Mouse (Mus musculus): Measurements from ENCODE around the gene Gpat3. TPM values are rescaled to one million over a fixed set of nuclear protein-coding genes. Genes with fewer than 3 reads are reported as not detected.

The Gpat3 gene
- polyA plus RNA-seq, 1 experiment: 4.7 TPM

- Histone ChIP-seq H3K27me3 (ENCODE audit: control insufficient read depth, insufficient read depth, insufficient read length) (no peaks in the 10 kb centered on the region), H3ac (ENCODE audit: control insufficient read depth, insufficient read length) (no peak overlapping the region), H3K79me2 (ENCODE audit: control insufficient read depth, insufficient read depth) (no peaks in the 10 kb centered on the region), H3K36me3 (ENCODE audit: control insufficient read depth, insufficient read depth) (no peaks in the 10 kb centered on the region), H3K4me2 (ENCODE audit: low read depth) (no peak overlapping the region), H3K4me3 (no peak overlapping the region)
- TF ChIP-seq POLR2A (IDR thresholded peaks at IDR 0.05; ENCODE audit: insufficient read length, low read depth) (no peak), USF1 (IDR thresholded peaks at IDR 0.05; ENCODE audit: low read depth) (no peak), POLR2AphosphoS2 (IDR thresholded peaks at IDR 0.05; ENCODE audit: insufficient read length, low read depth) (no peak), CEBPB (IDR thresholded peaks at IDR 0.05; ENCODE audit: insufficient read depth, poor library complexity, severe bottlenecking) (no peak), E2F4 (IDR thresholded peaks at IDR 0.05; ENCODE audit: insufficient read depth) (no peak), MAX (IDR thresholded peaks at IDR 0.05; ENCODE audit: low read depth) (no peak), REST (IDR thresholded peaks at IDR 0.05; ENCODE audit: insufficient read depth, insufficient read length) (no peak), MYOG (IDR thresholded peaks at IDR 0.05; ENCODE audit: control insufficient read depth in 1 of 3, insufficient read depth in 1 of 3, insufficient read length in 2 of 3, low read depth in 2 of 3) (no peak), TCF3 (IDR thresholded peaks at IDR 0.05; ENCODE audit: insufficient read length, low read depth) (no peak), MYOD1 (IDR thresholded peaks at IDR 0.05; ENCODE audit: control insufficient read depth in 1 of 3, insufficient read length in 2 of 3, low read depth in 2 of 3) (no peak), SRF (IDR thresholded peaks at IDR 0.05; ENCODE audit: control insufficient read depth, insufficient read length, low read depth) (no peak), TCF12 (IDR thresholded peaks at IDR 0.05; ENCODE audit: insufficient read depth, poor library complexity, severe bottlenecking) (no peak)
These were observed 7.6 kb upstream of the Gpat3 start for GRCm38 (mm10) chr5:100837907-100838306.

- Histone ChIP-seq H3ac (ENCODE audit: control insufficient read depth, insufficient read length) (no peak overlapping the region), H3K4me3 (no peak overlapping the region)
These were observed 1.0 kb upstream of the Gpat3 start for GRCm38 (mm10) chr5:100844485-100844884.

GRCm38 (mm10) chr5:100845848-100846598, 510 bp downstream of the Gpat3 start:
- Histone ChIP-seq H3K27me3 (ENCODE audit: control insufficient read depth, insufficient read depth, insufficient read length) (no peaks in the 10 kb centered on the region), H3ac (ENCODE audit: control insufficient read depth, insufficient read length) (peak overlapping the region; percentile 94), H3K79me2 (ENCODE audit: control insufficient read depth, insufficient read depth) (no peaks in the 10 kb centered on the region), H3K36me3 (ENCODE audit: control insufficient read depth, insufficient read depth) (no peaks in the 10 kb centered on the region), H3K4me3 (peak overlapping the region; percentile 72), H3K4me2 (ENCODE audit: low read depth) (peak overlapping the region; percentile 94)
- no peak for TF ChIP-seq MYOG (IDR thresholded peaks at IDR 0.05; ENCODE audit: control insufficient read depth in 1 of 3, insufficient read depth in 1 of 3, insufficient read length in 2 of 3, low read depth in 2 of 3)
- no peak for TF ChIP-seq E2F4 (IDR thresholded peaks at IDR 0.05; ENCODE audit: insufficient read depth)
- peak; percentile 51 for TF ChIP-seq POLR2A (IDR thresholded peaks at IDR 0.05; ENCODE audit: insufficient read length, low read depth)
- TF ChIP-seq USF1 (IDR thresholded peaks at IDR 0.05; ENCODE audit: low read depth): no peak
- no peak for TF ChIP-seq TCF12 (IDR thresholded peaks at IDR 0.05; ENCODE audit: insufficient read depth, poor library complexity, severe bottlenecking)
- TF ChIP-seq SRF (IDR thresholded peaks at IDR 0.05; ENCODE audit: control insufficient read depth, insufficient read length, low read depth): no peak
- peak; percentile 77 for TF ChIP-seq CEBPB (IDR thresholded peaks at IDR 0.05; ENCODE audit: insufficient read depth, poor library complexity, severe bottlenecking)
- TF ChIP-seq POLR2AphosphoS2 (IDR thresholded peaks at IDR 0.05; ENCODE audit: insufficient read length, low read depth): no peak
- TF ChIP-seq MYOD1 (IDR thresholded peaks at IDR 0.05; ENCODE audit: control insufficient read depth in 1 of 3, insufficient read length in 2 of 3, low read depth in 2 of 3): peak in 1 of 3 experiments; percentile 12
- no peak for TF ChIP-seq MAX (IDR thresholded peaks at IDR 0.05; ENCODE audit: low read depth)

More at GRCm38 (mm10) chr5:100844485-100844884, 1.0 kb upstream of the Gpat3 start:
- Histone ChIP-seq H3K4me2 (ENCODE audit: low read depth) (no peak overlapping the region), H3K79me2 (ENCODE audit: control insufficient read depth, insufficient read depth) (no peaks in the 10 kb centered on the region), H3K36me3 (ENCODE audit: control insufficient read depth, insufficient read depth) (no peaks in the 10 kb centered on the region), H3K27me3 (ENCODE audit: control insufficient read depth, insufficient read depth, insufficient read length) (no peaks in the 10 kb centered on the region)
- no peak for TF ChIP-seq REST (IDR thresholded peaks at IDR 0.05; ENCODE audit: insufficient read depth, insufficient read length)
- no peak for TF ChIP-seq MAX (IDR thresholded peaks at IDR 0.05; ENCODE audit: low read depth)
- TF ChIP-seq SRF (IDR thresholded peaks at IDR 0.05; ENCODE audit: control insufficient read depth, insufficient read length, low read depth): no peak
- no peak for TF ChIP-seq TCF3 (IDR thresholded peaks at IDR 0.05; ENCODE audit: insufficient read length, low read depth)
- no peak for TF ChIP-seq CEBPB (IDR thresholded peaks at IDR 0.05; ENCODE audit: insufficient read depth, poor library complexity, severe bottlenecking)

- Histone ChIP-seq H3K4me2 (ENCODE audit: low read depth) (peak overlapping the region; percentile 94), H3K27me3 (ENCODE audit: control insufficient read depth, insufficient read depth, insufficient read length) (no peaks in the 10 kb centered on the region), H3K36me3 (ENCODE audit: control insufficient read depth, insufficient read depth) (no peaks in the 10 kb centered on the region), H3ac (ENCODE audit: control insufficient read depth, insufficient read length) (peak overlapping the region; percentile 94), H3K4me3 (peak overlapping the region; percentile 72), H3K79me2 (ENCODE audit: control insufficient read depth, insufficient read depth) (no peaks in the 10 kb centered on the region)
- TF ChIP-seq POLR2A (IDR thresholded peaks at IDR 0.05; ENCODE audit: insufficient read length, low read depth) (no peak), MYOD1 (IDR thresholded peaks at IDR 0.05; ENCODE audit: control insufficient read depth in 1 of 3, insufficient read length in 2 of 3, low read depth in 2 of 3) (no peak), E2F4 (IDR thresholded peaks at IDR 0.05; ENCODE audit: insufficient read depth) (no peak), SRF (IDR thresholded peaks at IDR 0.05; ENCODE audit: control insufficient read depth, insufficient read length, low read depth) (no peak), TCF3 (IDR thresholded peaks at IDR 0.05; ENCODE audit: insufficient read length, low read depth) (no peak), POLR2AphosphoS2 (IDR thresholded peaks at IDR 0.05; ENCODE audit: insufficient read length, low read depth) (no peak), CEBPB (IDR thresholded peaks at IDR 0.05; ENCODE audit: insufficient read depth, poor library complexity, severe bottlenecking) (no peak), MYOG (IDR thresholded peaks at IDR 0.05; ENCODE audit: control insufficient read depth in 1 of 3, insufficient read depth in 1 of 3, insufficient read length in 2 of 3, low read depth in 2 of 3) (no peak), USF1 (IDR thresholded peaks at IDR 0.05; ENCODE audit: low read depth) (no peak), MAX (IDR thresholded peaks at IDR 0.05; ENCODE audit: low read depth) (no peak), REST (IDR thresholded peaks at IDR 0.05; ENCODE audit: insufficient read depth, insufficient read length) (no peak), TCF12 (IDR thresholded peaks at IDR 0.05; ENCODE audit: insufficient read depth, poor library complexity, severe bottlenecking) (no peak)
These were observed 1.0 kb downstream of the Gpat3 start for GRCm38 (mm10) chr5:100846599-100846920.

Data from myocyte (in vitro differentiated cells).